Comparison of ENCODE assay signal across 25 mouse cellular contexts in genomic region chr9:119624151-119624550, GRCm38 (mm10). TPM values are rescaled to one million over a fixed set of nuclear protein-coding genes. Genes with fewer than 3 reads are reported as not detected.
DNase-seq lines count a peak whose midpoint lies in the region; ATAC-seq and TF ChIP-seq lines count a peak whose summit lies in the region.
"Had no signal": no experiment of that assay in that cellular context is flagged by ENCODE, and none has a peak within 500 bp of the region (broad histone marks: within the 10 kb centered on the region; RNA-seq: fewer than 3 reads in every experiment).

No protein-coding gene starts in this region.

- 52% methylated on average over 4 of the region's 4 CpGs for WGBS in heart, embryonic 13.5 days
- WGBS in heart, adult 2 months: 52% methylated on average over 4 of the region's 4 CpGs
- 53% methylated on average over 4 of the region's 4 CpGs for WGBS in heart, embryonic 16.5 days

- H3K9ac ChIP-seq in heart, embryonic 13.5 days: no peak overlapping the region
- H3K9ac ChIP-seq in heart, adult 2 months (ENCODE audit: low read depth, low read length): no peak overlapping the region
- no peak overlapping the region for H3K9ac ChIP-seq in heart, embryonic 16.5 days (ENCODE audit: low read length)
- peak overlapping the region; percentile 61 for H3K9ac ChIP-seq in MEL (ENCODE audit: control insufficient read depth, low read depth, low read length, poor library complexity, severe bottlenecking)
- H3K9ac ChIP-seq: embryonic facial prominence, embryonic 13.5 days; embryonic facial prominence, embryonic 15.5 days; forebrain, embryonic 12.5 days had no signal

- H3K36me3 ChIP-seq in heart, embryonic 13.5 days: no peaks in the 10 kb centered on the region
- no peaks in the 10 kb centered on the region for H3K36me3 ChIP-seq in heart, adult 2 months (ENCODE audit: control insufficient read depth, insufficient read depth, low read length)
- no peaks in the 10 kb centered on the region for H3K36me3 ChIP-seq in heart, embryonic 16.5 days (ENCODE audit: control insufficient read depth, insufficient read depth)
- peaks cover 0 to under 1% of the 10 kb centered on the region in 2 experiments; a peak in 1 of 4 replicates for H3K36me3 ChIP-seq in MEL (ENCODE audit: control insufficient read depth in 1 of 2, insufficient read depth in 2 of 2, low read length in 2 of 2)
- H3K36me3 ChIP-seq: embryonic facial prominence, embryonic 13.5 days; embryonic facial prominence, embryonic 15.5 days; forebrain, embryonic 10.5 days; forebrain, embryonic 12.5 days had no signal

- H3K27me3 ChIP-seq in heart, embryonic 13.5 days (replicated peaks): no peaks in the 10 kb centered on the region; the same call in 1 of the 2 replicates
- H3K27me3 ChIP-seq in heart, adult 2 months (ENCODE audit: control insufficient read depth, insufficient read depth, low read length): no peaks in the 10 kb centered on the region
- H3K27me3 ChIP-seq in heart, embryonic 16.5 days (ENCODE audit: control insufficient read depth, insufficient read depth, low read length): no peaks in the 10 kb centered on the region
- no peaks in the 10 kb centered on the region for H3K27me3 ChIP-seq in MEL (ENCODE audit: control insufficient read depth in 1 of 2, insufficient read depth in 2 of 2, low read length in 2 of 2)
- H3K27me3 ChIP-seq: embryonic facial prominence, embryonic 13.5 days; embryonic facial prominence, embryonic 15.5 days; forebrain, embryonic 12.5 days had no signal

- H3K4me3 ChIP-seq in heart, embryonic 13.5 days: 0 out of 2 replicates have a peak overlapping the region, but pooled peaks have one; percentile 4
- no peak overlapping the region for H3K4me3 ChIP-seq in heart, adult 2 months
- no peak overlapping the region for H3K4me3 ChIP-seq in heart, embryonic 16.5 days (ENCODE audit: low read length)
- H3K4me3 ChIP-seq in MEL (ENCODE audit: control insufficient read depth in 1 of 2, insufficient read depth in 1 of 2, low read depth in 2 of 2, low read length in 2 of 2): peak overlapping the region; percentile 54 to 61
- H3K4me3 ChIP-seq: embryonic facial prominence, embryonic 13.5 days; embryonic facial prominence, embryonic 15.5 days; erythroblast, embryonic 14.5 days; forebrain, embryonic 10.5 days; forebrain, embryonic 12.5 days had no signal

- no peak for TF ChIP-seq EP300 in heart, adult 2 months (IDR thresholded peaks at IDR 0.05; ENCODE audit: insufficient read depth, low read depth, low read length)
- 0 out of 4 replicates have a peak, but pooled peaks of 1 of the 2 experiments have one; percentile 1 for TF ChIP-seq EP300 in MEL (IDR thresholded peaks at IDR 0.05; ENCODE audit: low read depth in 1 of 2, low read length in 2 of 2)

- H3K4me1 ChIP-seq in heart, embryonic 13.5 days: peaks cover 20% of the 10 kb centered on the region
- no peaks in the 10 kb centered on the region for H3K4me1 ChIP-seq in heart, adult 2 months (ENCODE audit: control insufficient read depth, insufficient read depth, low read length)
- no peaks in the 10 kb centered on the region for H3K4me1 ChIP-seq in heart, embryonic 16.5 days (ENCODE audit: control insufficient read depth, insufficient read depth, low read length)
- peaks cover 4 to 18% of the 10 kb centered on the region in 2 experiments; a peak in 3 of 4 replicates for H3K4me1 ChIP-seq in MEL (ENCODE audit: control insufficient read depth in 1 of 2, insufficient read depth in 2 of 2, low read length in 2 of 2)
- H3K4me1 ChIP-seq: embryonic facial prominence, embryonic 13.5 days; embryonic facial prominence, embryonic 15.5 days; forebrain, embryonic 10.5 days; forebrain, embryonic 12.5 days had no signal

- no peak overlapping the region for H3K27ac ChIP-seq in heart, embryonic 13.5 days (replicated peaks)
- H3K27ac ChIP-seq in heart, adult 2 months: no peak overlapping the region
- no peak overlapping the region for H3K27ac ChIP-seq in heart, embryonic 16.5 days (ENCODE audit: low read length)
- peak overlapping the region; percentile 72 for H3K27ac ChIP-seq in MEL (ENCODE audit: control insufficient read depth, low read depth, low read length)
- H3K27ac ChIP-seq: embryonic facial prominence, embryonic 13.5 days; embryonic facial prominence, embryonic 15.5 days; forebrain, embryonic 10.5 days; forebrain, embryonic 12.5 days had no signal

- ATAC-seq in heart, embryonic 13.5 days (ENCODE audit: extremely low read depth, insufficient number of reproducible peaks, low FRiP score, low TSS enrichment): no peak
- no peak for ATAC-seq in heart, embryonic 16.5 days (replicated peaks; ENCODE audit: extremely low read depth, insufficient read depth, low FRiP score)
- ATAC-seq: forebrain, embryonic 14.5 days; forebrain, embryonic 16.5 days had no signal

- intact Hi-C loops in heart, adult 2 months (cut with DNase I): no loop called here
- intact Hi-C loops in left cerebral cortex, postnatal 10 days (cut with DNase I): no loop called here

- no peak for DNase-seq in heart, adult 2 months
- DNase-seq in heart, adult 8-10 months (ENCODE audit: low spot score): no peak
- DNase-seq in MEL (ENCODE audit: low read depth, low spot score) (peak; percentile 63), MEL-GATA-1-ER (ENCODE audit: extremely low read depth, low read depth) (peak; percentile 49)
- DNase-seq in left cerebral cortex, postnatal 10 days (ENCODE audit: extremely low spot score in 1 of 2, low spot score in 2 of 2): no peak
- DNase-seq: adrenal gland, adult 2 months; adrenal gland, postnatal 10 days; adrenal gland, postnatal 25 days; cerebellum, adult 11 months; cerebellum, adult 18-20 months; cerebellum, adult 8-10 months; cerebellum, adult 9-11 months; cerebellum, postnatal 14 days; cerebellum, postnatal 36 days; embryo, embryonic 11 days had no signal

- H3K79me2 ChIP-seq in heart, adult 2 months (replicated peaks; ENCODE audit: control insufficient read depth, insufficient read depth, low read length): no peaks in the 10 kb centered on the region
- no peaks in the 10 kb centered on the region for H3K79me2 ChIP-seq in MEL (ENCODE audit: control insufficient read depth, insufficient read depth, low read length, poor library complexity)

- no peak for TF ChIP-seq RAD21 in MEL (IDR thresholded peaks at IDR 0.05; ENCODE audit: low read depth, low read length)

- no peaks in the 10 kb centered on the region; the same call in 1 of the 2 replicates for H3K9me3 ChIP-seq in heart, embryonic 13.5 days
- peaks cover 6% of the 10 kb centered on the region; the same call in 1 of the 2 replicates for H3K9me3 ChIP-seq in heart, embryonic 16.5 days (replicated peaks; ENCODE audit: control insufficient read depth, low read length)
- no peaks in the 10 kb centered on the region for H3K9me3 ChIP-seq in MEL (replicated peaks; ENCODE audit: insufficient read depth, low read length)
- H3K9me3 ChIP-seq: embryonic facial prominence, embryonic 13.5 days; embryonic facial prominence, embryonic 15.5 days; forebrain, embryonic 10.5 days; forebrain, embryonic 12.5 days had no signal

- no peak for TF ChIP-seq CTCF in heart, adult 2 months (IDR thresholded peaks at IDR 0.05)
- TF ChIP-seq CTCF in MEL (IDR thresholded peaks at IDR 0.05 in 2 of 3, conservative IDR thresholded peaks at IDR 0.05 in 1 of 3; ENCODE audit: control insufficient read depth in 1 of 3, insufficient read depth in 1 of 3, low read depth in 2 of 3, low read length in 3 of 3, poor library complexity in 1 of 3, severe bottlenecking in 1 of 3): no peak

- TF ChIP-seq POLR2A in heart, adult 2 months (IDR thresholded peaks at IDR 0.05; ENCODE audit: insufficient read depth, low read depth, low read length): no peak
- no peak for TF ChIP-seq POLR2A in MEL (IDR thresholded peaks at IDR 0.05; ENCODE audit: control insufficient read depth in 1 of 2, insufficient read depth in 1 of 2, low read depth in 1 of 2, low read length in 2 of 2, poor library complexity in 1 of 2)

- peak overlapping the region; percentile 36 for H3K4me2 ChIP-seq in heart, embryonic 13.5 days
- peak overlapping the region; percentile 22; the same call in 1 of the 2 replicates for H3K4me2 ChIP-seq in heart, embryonic 16.5 days (ENCODE audit: low read depth, low read length)
- H3K4me2 ChIP-seq: embryonic facial prominence, embryonic 13.5 days; embryonic facial prominence, embryonic 15.5 days; forebrain, embryonic 12.5 days had no signal

TF ChIP-seq in MEL, 35 proteins besides CTCF, POLR2A, EP300 and RAD21:
- TF ChIP-seq MAZ (IDR thresholded peaks at IDR 0.05; ENCODE audit: low read depth, low read length) (no peak), ELF1 (IDR thresholded peaks at IDR 0.05; ENCODE audit: low read depth, low read length) (peak; percentile 41; the same call in 1 of the 2 replicates), JUND (IDR thresholded peaks at IDR 0.05; ENCODE audit: low read depth, low read length) (no peak), SIN3A (IDR thresholded peaks at IDR 0.05; ENCODE audit: low read length) (no peak), TBP (IDR thresholded peaks at IDR 0.05; ENCODE audit: low read depth, low read length) (no peak), TCF12 (IDR thresholded peaks at IDR 0.05; ENCODE audit: low read depth, low read length) (no peak; the same call in 1 of the 2 replicates), ZKSCAN1 (IDR thresholded peaks at IDR 0.05; ENCODE audit: low read depth, low read length) (no peak), MAFK (IDR thresholded peaks at IDR 0.05; ENCODE audit: borderline replicate concordance, low read depth, low read length) (no peak), GATA1 (IDR thresholded peaks at IDR 0.05; ENCODE audit: low read depth, low read length) (peak; percentile 64), TAL1 (IDR thresholded peaks at IDR 0.05; ENCODE audit: low read length) (0 out of 2 replicates have a peak, but pooled peaks have one; percentile 3), SMC3 (IDR thresholded peaks at IDR 0.05; ENCODE audit: low read depth, low read length) (no peak)

RNA-seq across cellular contexts. Expression of gene Scn5a, which starts 45.3 kb away (rescaled TPM):
- 7.4 and 7.8 TPM in 2 replicates for polyA plus RNA-seq in heart, embryonic 13.5 days (2015; fragmentation: Nextera tagmentation; extraction: Ambion mirVana)
- total RNA-seq in heart, adult 2 months (2021): 100 to 1,000 TPM; 161 to 173 TPM
- 101 and 117 TPM in 2 replicates for polyA plus RNA-seq in heart, adult 2 months (2012; rRNA removed)
- 7.5 and 9.0 TPM in 2 replicates for polyA plus RNA-seq in heart, embryonic 16.5 days (2015; fragmentation: Nextera tagmentation; extraction: Ambion mirVana)
- 100 to 1,000 TPM; 176 to 234 (median 203) TPM for total RNA-seq in heart, adult 8-10 months (2022)
- total RNA-seq in MEL (2012; rRNA removed): not detected in 2 replicates
- polyA plus RNA-seq in MEL (2012; ENCODE audit: insufficient read depth in 1 of 2, insufficient read length in 2 of 2, low read depth in 1 of 2, low replicate concordance in 2 of 2, missing spikeins in 1 of 2): under 1 TPM in 1 of 2 experiments, not detected in 1; 0.03 TPM
- total RNA-seq in left cerebral cortex, postnatal 10 days (2021): 1 to 10 TPM; 3.3 to 4.9 TPM
- total RNA-seq: common myeloid progenitor, adult 5-6 weeks had no signal
- polyA plus RNA-seq: erythroblast, embryonic 14.5 days had no signal

Comparison
In these comparisons a context has a peak if more than half of its experiments do, and no peak if none do; other contexts are left out.
1. H3K4me3 ChIP-seq: peak in heart, embryonic 13.5 days (single experiment) and MEL (2 of 2); none in heart, adult 2 months (single experiment) and heart, embryonic 16.5 days (single experiment).
2. DNase-seq: peak in MEL (single experiment) and MEL-GATA-1-ER (single experiment); none in heart, adult 2 months (0 of 2), heart, adult 8-10 months (single experiment) and left cerebral cortex, postnatal 10 days (0 of 2).
3. RNA of gene Scn5a, which starts 45.3 kb away (total RNA-seq): 176 to 234 TPM in heart, adult 8-10 months and 161 to 173 TPM in heart, adult 2 months; 3.3 to 4.9 TPM in left cerebral cortex, postnatal 10 days and not detected in MEL; every median in the first group is over 10 times any median in the second.